Mouse (Mus musculus): ENCODE results near the gene Cfap299.

DNA sequence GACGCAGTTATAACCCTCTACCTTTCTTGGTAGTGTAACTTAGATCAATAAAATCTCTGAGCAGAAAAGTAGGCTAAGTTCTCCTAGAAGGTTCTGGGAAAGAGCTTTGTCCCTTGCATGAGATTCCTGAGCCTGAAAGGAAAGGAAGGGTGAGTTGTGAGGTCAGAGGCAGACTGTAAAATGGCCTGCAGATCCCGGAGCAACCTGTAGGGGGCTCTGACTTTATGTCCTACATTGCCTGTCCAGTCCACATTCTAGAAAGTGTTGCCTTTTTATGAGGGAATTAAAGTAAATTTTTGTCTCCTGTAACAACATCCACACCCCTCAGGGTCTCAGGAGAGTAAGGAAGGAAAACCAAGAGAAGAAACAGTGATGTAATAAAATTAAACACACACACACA, 81.0 kb downstream of the Cfap299 start:
- TF ChIP-seq POLR2AphosphoS2 (IDR thresholded peaks at IDR 0.05; ENCODE audit: low read depth, low read length) = no peak
- TF ChIP-seq TBP (conservative IDR thresholded peaks at IDR 0.05; ENCODE audit: low read depth, low read length) = no peak
- TF ChIP-seq KAT2A (IDR thresholded peaks at IDR 0.05; ENCODE audit: insufficient replicate concordance, low read length) = no peak
- no peak for TF ChIP-seq MYC (IDR thresholded peaks at IDR 0.05; ENCODE audit: low read depth, low read length)
- TF ChIP-seq CTCF (conservative IDR thresholded peaks at IDR 0.05 in 1 of 2, IDR thresholded peaks at IDR 0.05 in 1 of 2; ENCODE audit: low read depth in 2 of 2, low read length in 2 of 2) = peak; percentile 56 to 63
- no peak for TF ChIP-seq EP300 (IDR thresholded peaks at IDR 0.05; ENCODE audit: low read length)
- TF ChIP-seq POLR2A (IDR thresholded peaks at IDR 0.05; ENCODE audit: low read depth, low read length) = no peak
- TF ChIP-seq ZMIZ1 (IDR thresholded peaks at IDR 0.05; ENCODE audit: low read depth, low read length) = no peak
- TF ChIP-seq ZNF384 (IDR thresholded peaks at IDR 0.05; ENCODE audit: low read depth, low read length) = no peak
- TF ChIP-seq CHD1 (IDR thresholded peaks at IDR 0.05; ENCODE audit: low read depth, low read length) = no peak
- no peak for TF ChIP-seq MAZ (IDR thresholded peaks at IDR 0.05; ENCODE audit: low read depth, low read length)
- TF ChIP-seq MAX (IDR thresholded peaks at IDR 0.05; ENCODE audit: low read length) = no peak
